Mouse (Mus musculus) cerebellum, postnatal 25 days (tissue): ENCODE results near the gene Sash1.

Experiments
- DNase-seq, 2 experiments: peaks; one replicate each; pipeline ENCODE4 v3.0.0; 2021; ENCODE audit warnings: mixed read lengths in 2 of 2

The Sash1 gene

DNA sequence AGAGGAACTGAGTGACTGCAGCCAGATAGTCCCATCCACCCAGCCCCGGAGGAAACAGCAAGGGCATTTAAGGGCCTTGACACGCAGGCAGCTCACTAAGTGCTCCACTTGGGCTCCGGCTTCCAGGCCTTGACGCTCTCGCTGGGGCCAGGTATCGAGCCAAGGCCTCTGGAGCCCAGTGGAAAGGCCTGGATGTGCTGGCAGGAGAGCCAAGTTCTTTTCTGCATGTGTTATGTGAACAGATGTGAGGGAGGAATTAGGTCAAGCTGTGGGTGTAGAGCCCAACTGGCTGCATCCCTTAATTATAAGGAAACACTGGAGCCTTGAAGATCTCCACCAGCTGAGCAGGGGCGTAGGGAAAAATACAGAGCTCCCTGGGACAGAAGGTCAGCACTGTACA lies 133.4 kb downstream of the Sash1 start:
- DNase-seq = no peak

- DNase-seq = peak in 1 of 2 experiments; percentile 30
Observed at GRCm38 (mm10) chr10:8749537-8749936, 136.3 kb downstream of the Sash1 start.

DNA sequence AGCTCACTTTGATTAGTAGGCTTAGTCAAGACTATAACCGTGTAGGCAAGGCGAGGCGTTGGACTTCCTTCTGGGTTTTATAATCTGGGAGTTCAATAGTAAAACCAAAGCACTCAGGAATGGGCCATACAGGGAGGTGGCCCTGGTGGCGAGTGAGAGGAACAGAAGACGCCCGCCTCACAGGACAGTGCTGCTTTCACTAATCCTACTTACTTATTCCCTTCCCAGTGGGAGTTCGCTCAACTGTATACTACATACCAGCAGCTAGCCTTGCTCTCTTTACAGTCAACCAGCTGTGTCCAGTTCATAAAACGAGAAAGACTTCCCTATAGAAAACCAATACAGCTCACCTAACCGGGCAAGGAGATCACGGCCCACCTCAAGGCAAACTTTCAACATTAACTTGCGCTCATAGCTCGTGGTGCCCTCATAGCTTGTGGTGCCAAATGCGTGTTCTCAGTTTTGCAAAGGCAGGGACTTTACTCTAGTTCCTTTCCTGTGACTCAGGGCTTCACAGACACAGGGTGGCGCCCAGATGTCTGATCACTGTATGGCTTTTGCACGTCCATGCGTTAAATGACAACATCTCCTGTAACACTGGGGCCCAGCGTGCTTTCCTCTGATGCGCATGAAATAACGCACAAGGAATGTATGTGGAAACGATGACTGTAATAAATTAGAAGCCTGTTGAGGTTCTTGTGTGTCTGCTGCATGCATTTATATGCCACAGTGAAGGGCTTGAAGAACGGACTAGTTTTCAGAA lies 138.2 kb downstream of the Sash1 start:
- no peak for DNase-seq

- no peak for DNase-seq
Observed at GRCm38 (mm10) chr10:8746082-8746696, 139.7 kb downstream of the Sash1 start.

- peak; percentile 48 to 74 for DNase-seq
Observed at GRCm38 (mm10) chr10:8742872-8743271, 143.0 kb downstream of the Sash1 start.

GRCm38 (mm10) chr10:8741505-8741904 lies 144.4 kb downstream of the Sash1 start:
- no peak for DNase-seq

DNA sequence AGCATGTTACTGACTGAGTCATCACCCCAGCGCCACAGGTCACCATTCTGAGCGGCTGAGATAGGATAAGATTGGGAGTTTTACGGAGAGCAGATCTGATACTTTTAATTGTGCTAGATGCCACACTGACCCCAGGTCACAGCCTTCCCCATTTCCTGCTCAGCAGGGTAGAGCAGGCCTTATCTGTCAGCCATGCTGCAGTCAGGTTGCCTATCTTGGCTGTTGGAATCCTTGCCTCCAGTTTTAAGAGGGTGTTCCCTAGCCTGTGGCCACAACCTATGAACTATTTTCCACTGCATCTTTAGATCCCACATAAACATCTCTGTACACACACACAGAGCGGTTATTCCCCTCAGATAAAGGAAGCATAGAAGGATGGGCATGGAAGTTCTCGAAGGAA lies 145.1 kb downstream of the Sash1 start:
- DNase-seq = no peak

DNA sequence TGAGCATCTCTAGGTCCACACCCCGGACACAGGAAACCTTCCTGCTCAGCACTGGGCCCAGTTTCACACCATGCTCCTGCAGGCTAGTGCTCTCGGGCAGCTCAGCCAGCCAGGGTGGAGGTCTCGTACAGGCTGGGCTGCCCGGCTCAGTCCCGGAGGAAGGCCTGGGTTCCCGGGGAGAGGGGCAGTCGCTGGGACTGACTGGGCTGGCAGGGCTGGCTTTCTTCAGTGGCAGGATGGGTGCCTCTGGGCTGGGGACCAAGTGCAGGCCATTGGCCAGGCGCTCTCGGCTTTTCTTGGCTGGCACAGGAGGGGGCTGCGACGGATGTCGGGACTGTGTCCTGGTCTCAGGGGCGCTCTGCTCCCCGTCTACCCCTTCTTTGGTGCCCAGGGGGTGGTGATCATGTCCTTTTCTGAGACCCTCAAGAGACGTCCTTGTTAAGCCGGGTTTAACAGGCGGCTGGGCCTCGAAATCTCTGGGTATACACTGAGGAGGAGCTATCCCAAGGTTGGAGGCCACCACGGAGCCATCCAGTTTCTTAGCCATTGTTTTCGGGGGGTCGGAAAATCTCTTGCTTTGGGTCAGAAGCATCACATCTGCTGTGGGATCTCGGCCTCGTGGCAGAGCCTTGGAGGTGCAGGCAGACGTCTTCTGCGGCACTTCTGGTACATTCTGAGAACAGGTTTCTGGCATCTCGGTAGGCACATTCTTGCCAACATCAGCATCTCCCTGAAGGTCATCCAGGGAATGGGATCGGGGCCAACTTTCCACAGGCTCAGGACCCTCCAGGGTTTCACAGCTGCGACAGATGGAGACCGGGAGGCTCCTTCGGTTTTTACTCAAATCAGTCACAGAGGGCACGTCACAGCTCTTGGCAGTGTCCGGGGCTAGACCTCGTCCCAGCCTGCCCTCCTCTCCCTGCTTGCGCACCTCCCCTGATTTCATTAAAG lies 156.2 kb downstream of the Sash1 start:
- peak; percentile 30 to 47 for DNase-seq

DNA sequence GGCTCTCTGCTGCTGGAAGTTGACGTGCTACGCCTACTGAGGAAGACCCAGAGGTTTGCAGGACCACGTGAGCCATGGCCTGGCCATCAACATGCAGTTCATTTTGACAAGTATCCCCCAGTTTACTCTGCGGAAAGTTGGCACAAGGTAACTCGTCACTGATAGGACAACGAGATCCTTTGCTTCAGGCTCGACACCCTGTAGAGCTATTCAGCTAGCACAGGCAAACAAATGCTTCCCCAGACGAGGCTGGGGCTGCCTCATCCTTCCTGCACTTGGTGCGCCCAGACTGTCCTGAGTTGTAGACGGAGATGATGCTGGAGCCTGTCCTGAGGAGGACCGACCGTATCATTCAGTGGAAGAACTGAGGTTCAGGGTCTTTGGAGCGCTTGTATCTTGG lies 166.5 kb downstream of the Sash1 start:
- no peak for DNase-seq

- DNase-seq = no peak
Observed at GRCm38 (mm10) chr10:8718831-8719230, 167.0 kb downstream of the Sash1 start.

DNA sequence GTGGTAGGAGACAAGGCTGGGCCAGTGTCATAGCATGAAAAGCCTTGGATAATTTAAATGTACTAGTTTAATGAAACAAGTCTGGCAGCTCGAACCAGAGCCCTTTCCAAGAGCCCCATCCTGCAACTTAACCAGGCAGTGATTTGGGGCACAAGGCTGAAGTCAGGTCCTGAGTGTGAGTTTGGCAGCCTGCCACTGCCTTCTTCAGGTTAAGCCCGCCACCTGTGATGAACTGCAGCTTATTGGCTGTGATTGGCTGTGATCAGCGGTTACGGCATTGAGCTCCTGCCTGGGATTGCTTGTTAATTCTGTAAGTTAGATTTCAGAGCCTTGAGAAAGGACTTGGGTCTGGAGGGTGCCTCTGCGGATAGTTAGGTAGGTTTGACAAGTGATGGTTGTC lies 168.7 kb downstream of the Sash1 start:
- DNase-seq = peak in 1 of 2 experiments; percentile 38

GRCm38 (mm10) chr10:8715679-8716284 lies 170.1 kb downstream of the Sash1 start:
- peak; percentile 84 to 91 for DNase-seq

DNA sequence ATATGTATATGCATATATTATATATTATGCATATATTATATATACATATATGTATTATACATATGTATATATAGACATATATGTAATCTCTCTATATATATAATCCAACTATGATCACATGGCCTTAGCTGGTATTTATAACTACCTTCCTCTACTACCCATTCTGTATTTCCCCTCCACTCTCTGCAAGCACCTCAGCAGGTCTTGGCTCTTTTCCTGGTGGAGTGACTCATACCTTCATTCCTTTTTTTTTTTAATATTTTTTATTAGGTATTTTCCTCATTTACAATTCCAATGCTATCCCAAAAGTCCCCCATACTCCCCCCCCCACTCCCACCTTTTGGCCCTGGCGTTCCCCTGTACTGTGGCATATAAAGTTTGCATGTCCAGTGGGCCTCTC lies 189.2 kb downstream of the Sash1 start:
- peak in 1 of 2 experiments; percentile 69 for DNase-seq

DNA sequence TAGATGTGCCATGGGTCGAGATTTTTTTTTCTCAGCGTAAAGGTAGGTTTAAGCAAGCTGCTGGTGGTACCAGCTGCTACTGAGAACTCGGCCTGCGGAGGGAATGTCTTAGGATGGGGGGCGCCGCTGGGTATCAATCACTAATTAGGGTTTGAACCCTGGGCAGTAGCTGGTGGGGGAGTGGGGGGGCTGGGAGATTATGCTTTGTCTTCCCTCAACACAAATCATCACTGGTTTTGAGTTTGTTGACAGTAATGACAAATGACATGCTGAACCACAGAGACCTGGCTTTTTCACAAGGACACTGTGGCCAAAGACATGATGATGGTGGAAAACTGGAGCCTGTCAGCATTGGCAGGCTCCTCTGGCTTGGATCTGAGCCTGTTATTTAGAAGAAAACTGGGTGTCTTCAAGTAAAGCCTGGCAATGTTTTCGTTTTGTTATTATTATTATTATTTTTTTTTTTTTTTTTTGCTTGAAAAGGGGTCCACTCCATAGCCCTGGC lies 191.8 kb downstream of the Sash1 start:
- DNase-seq = no peak

- DNase-seq = no peak
Observed at GRCm38 (mm10) chr10:8693561-8693960, 192.3 kb downstream of the Sash1 start.

DNA sequence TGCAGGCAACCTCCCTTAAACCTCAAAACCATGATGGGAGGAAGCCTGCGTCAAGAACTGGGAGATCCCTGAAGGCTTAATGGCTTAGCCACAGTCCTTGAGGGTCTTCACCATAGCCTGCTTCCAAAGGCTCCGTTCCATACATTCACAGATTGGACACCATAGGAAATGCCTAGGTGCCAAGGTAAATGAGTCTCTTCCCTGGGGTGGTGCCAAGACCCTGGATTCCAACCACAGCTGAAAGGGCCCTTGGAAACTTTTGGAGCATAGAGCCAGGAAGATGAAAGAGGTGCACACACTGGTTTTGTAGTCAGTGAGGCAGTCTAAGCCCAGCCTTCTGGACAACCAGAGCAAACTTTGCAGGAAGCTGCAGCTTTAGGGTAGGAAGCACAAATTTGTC lies 193.3 kb downstream of the Sash1 start:
- peak; percentile 20 to 28 for DNase-seq

DNA sequence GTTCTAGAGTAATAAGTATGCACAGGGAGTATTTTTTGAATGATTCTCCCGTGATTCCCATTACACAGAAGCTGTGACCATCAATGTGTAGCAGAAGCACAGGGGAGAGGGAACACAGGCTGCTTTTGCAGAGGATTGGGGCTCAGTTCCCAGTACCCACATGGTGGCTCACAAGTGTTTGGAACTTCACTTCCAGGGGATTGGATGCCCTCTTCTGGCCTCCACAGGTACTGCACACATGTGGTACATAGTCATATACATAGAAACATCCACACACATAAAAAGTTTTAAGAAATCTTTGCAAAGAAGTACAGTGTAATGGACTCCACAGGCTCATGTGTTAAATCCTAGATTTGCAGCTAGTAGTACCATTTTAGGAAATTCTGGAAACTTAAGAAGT lies 199.7 kb downstream of the Sash1 start:
- no peak for DNase-seq

DNA sequence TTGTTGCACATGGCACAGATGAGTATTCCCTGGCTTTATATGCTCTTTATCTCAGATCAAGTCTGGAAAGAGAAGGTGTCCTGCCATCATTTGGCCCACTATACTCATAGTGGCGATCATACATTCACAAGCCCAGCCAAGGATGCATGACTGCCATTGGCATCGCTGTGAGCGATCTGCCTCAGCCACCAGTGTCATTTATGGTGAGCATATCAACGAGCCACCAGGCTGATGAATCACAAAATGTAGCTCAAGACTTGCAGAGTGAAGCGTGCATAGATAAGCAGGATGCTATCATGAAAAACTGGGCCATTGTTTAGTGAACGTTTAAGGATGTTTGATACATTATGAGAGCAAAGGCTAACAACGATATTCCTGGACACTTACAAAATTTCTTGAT lies 200.6 kb downstream of the Sash1 start:
- no peak for DNase-seq

- peak; percentile 53 to 76 for DNase-seq
Observed at GRCm38 (mm10) chr10:8682900-8683299, 203.0 kb downstream of the Sash1 start.

DNA sequence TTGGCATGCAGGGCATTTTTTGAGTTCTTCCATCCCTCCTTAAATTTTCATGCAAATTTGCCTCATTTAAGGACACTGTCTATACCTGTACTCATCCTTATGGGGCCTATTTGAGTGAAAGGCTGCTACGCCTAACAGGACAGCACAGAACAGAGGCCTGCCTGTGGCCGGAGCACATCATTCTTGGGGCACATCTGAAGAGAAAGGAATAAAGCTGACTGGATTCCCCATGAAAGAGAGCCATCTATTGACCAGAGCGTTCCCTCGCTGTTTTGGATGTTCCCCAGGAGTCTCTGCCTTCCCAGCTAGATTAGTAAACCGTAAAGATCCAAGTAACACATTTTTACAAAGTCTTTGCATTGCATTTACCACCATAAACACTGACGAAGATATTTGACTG lies 203.5 kb downstream of the Sash1 start:
- no peak for DNase-seq

- no peak for DNase-seq
Observed at GRCm38 (mm10) chr10:8676722-8677121, 209.1 kb downstream of the Sash1 start.
